Mouse (Mus musculus): Measurements from ENCODE around the gene Lipo4.
"Not testable (repeated sequence)": the region's sequence is repeated elsewhere in the genome, so short reads cannot be mapped to it uniquely, and the experiment has no call there.

Gene Lipo4

GRCm38 (mm10) chr19:33517680-33518079 lies at the start of gene Lipo4:
TSS of gene Lipo4 (minus strand) at chr19:33517780.
- no peak for DNase-seq

DNA sequence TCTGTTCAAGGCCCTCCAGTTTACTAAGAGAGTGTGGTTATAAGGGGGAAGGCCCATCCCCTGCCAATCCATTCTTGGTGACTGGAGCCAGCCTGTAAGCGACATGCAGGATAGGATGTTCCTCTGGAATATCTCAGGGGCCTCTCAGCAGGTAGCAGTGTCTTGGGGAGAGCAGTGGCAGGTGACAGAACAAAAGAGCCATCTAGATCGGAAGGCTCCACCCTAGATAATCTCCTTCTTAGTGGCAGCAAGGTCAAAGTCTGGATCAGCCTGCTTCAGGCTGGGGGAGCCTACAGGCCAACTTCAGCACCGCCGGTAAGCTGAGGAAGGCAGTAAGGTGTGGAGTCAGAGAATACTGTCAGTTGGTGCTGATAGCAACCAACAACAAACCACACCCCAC lies 61.2 kb downstream of the Lipo4 start:
- DNase-seq: not testable (repeated sequence)

GRCm38 (mm10) chr19:33453725-33454124 lies 63.9 kb downstream of the Lipo4 start:
- peak; percentile 42 to 59 for DNase-seq

Measured in cerebellum, postnatal 10 days (tissue).